8 mouse cellular contexts compared by ENCODE assay signal in genomic region chr4:133674331-133674695, GRCm38 (mm10). TPM values are rescaled to one million over a fixed set of nuclear protein-coding genes. Genes with fewer than 3 reads are reported as not detected.
DNase-seq lines count a peak whose midpoint lies in the region; ATAC-seq and TF ChIP-seq lines count a peak whose summit lies in the region.

No protein-coding gene starts in this region.

- H3K36me3 ChIP-seq in heart, embryonic 10.5 days, result peaks cover 12% of the 10 kb centered on the region
- H3K36me3 ChIP-seq in spleen, adult 2 months (ENCODE audit: control insufficient read depth, insufficient read depth, low read length), result peaks cover 4% of the 10 kb centered on the region; the same call in 1 of the 2 replicates
- H3K36me3 ChIP-seq in intestine, embryonic 15.5 days, result peaks cover 5% of the 10 kb centered on the region; the same call in 1 of the 2 replicates
- no peaks in the 10 kb centered on the region for H3K36me3 ChIP-seq in stomach, embryonic 16.5 days (ENCODE audit: control insufficient read depth, insufficient read depth, low read length)

- no peak for TF ChIP-seq POLR2A in spleen, adult 2 months (IDR thresholded peaks at IDR 0.05; ENCODE audit: low read depth, low read length)

- no peak for DNase-seq in heart, embryonic 10.5 days (ENCODE audit: low spot score)
- DNase-seq in heart, postnatal 25 days (ENCODE audit: low spot score), result no peak
- no peak for DNase-seq in spleen, adult 2 months (ENCODE audit: low read depth in 1 of 2, low spot score in 2 of 2)
- DNase-seq in spleen, postnatal 14 days (ENCODE audit: low spot score in 2 of 2), result no peak
- no peak for DNase-seq in layer of hippocampus, postnatal 14 days (ENCODE audit: low spot score in 2 of 2)
- DNase-seq in adrenal gland, postnatal 36 days, result no peak

- TF ChIP-seq CTCF in spleen, adult 2 months (IDR thresholded peaks at IDR 0.05; ENCODE audit: extremely low read depth, insufficient read depth, insufficient read length, insufficient replicate concordance), result no peak

- ATAC-seq in intestine, embryonic 15.5 days, result no peak
- ATAC-seq in stomach, embryonic 16.5 days (ENCODE audit: insufficient read depth, low FRiP score), result no peak

- no peaks in the 10 kb centered on the region for H3K27me3 ChIP-seq in heart, embryonic 10.5 days (ENCODE audit: insufficient read depth, poor library complexity, severe bottlenecking)
- no peaks in the 10 kb centered on the region for H3K27me3 ChIP-seq in spleen, adult 2 months (ENCODE audit: control insufficient read depth, insufficient read depth, low read length)
- H3K27me3 ChIP-seq in intestine, embryonic 15.5 days (replicated peaks), result no peaks in the 10 kb centered on the region
- no peaks in the 10 kb centered on the region for H3K27me3 ChIP-seq in stomach, embryonic 16.5 days (ENCODE audit: control insufficient read depth, insufficient read depth, low read length)

- intact Hi-C loops in heart, postnatal 25 days (cut with DNase I), result loop anchor here (2.0 to 5.0 kb wide), 2 partner anchors 32 to 238 kb away; no protein-coding TSS in a partner anchor

- H3K9ac ChIP-seq in intestine, embryonic 15.5 days, result no peak overlapping the region
- peak overlapping the region; percentile 93 for H3K9ac ChIP-seq in stomach, embryonic 16.5 days (ENCODE audit: low read length)

- H3K9me3 ChIP-seq in heart, embryonic 10.5 days, result no peaks in the 10 kb centered on the region
- no peaks in the 10 kb centered on the region for H3K9me3 ChIP-seq in intestine, embryonic 15.5 days
- H3K9me3 ChIP-seq in stomach, embryonic 16.5 days (replicated peaks; ENCODE audit: control insufficient read depth, low read length), result no peaks in the 10 kb centered on the region

- peak overlapping the region; percentile 99 for H3K27ac ChIP-seq in heart, embryonic 10.5 days
- H3K27ac ChIP-seq in spleen, adult 2 months (ENCODE audit: insufficient read depth, low read length), result peak overlapping the region; percentile 96
- H3K27ac ChIP-seq in intestine, embryonic 15.5 days, result peak overlapping the region; percentile 98
- peak overlapping the region; percentile 100 for H3K27ac ChIP-seq in stomach, embryonic 16.5 days (ENCODE audit: low read length)

- H3K4me1 ChIP-seq in heart, embryonic 10.5 days, result peaks cover 67% of the 10 kb centered on the region
- peaks cover 25% of the 10 kb centered on the region; the same call in 1 of the 2 replicates for H3K4me1 ChIP-seq in spleen, adult 2 months (ENCODE audit: control insufficient read depth, insufficient read depth, insufficient read length)
- peaks cover 48% of the 10 kb centered on the region for H3K4me1 ChIP-seq in intestine, embryonic 15.5 days (replicated peaks)
- H3K4me1 ChIP-seq in stomach, embryonic 16.5 days (ENCODE audit: control insufficient read depth, insufficient read depth, low read length), result peaks cover 54% of the 10 kb centered on the region

- WGBS in heart, embryonic 10.5 days, result 55% methylated on average over 8 of the region's 8 CpGs
- 22% methylated on average over 8 of the region's 8 CpGs for WGBS in spleen, adult 2 months
- 54% methylated on average over 8 of the region's 8 CpGs for WGBS in intestine, embryonic 15.5 days
- 56% methylated on average over 8 of the region's 8 CpGs for WGBS in stomach, embryonic 16.5 days

- peak overlapping the region; percentile 72 for H3K4me2 ChIP-seq in intestine, embryonic 15.5 days (replicated peaks)
- H3K4me2 ChIP-seq in stomach, embryonic 16.5 days (ENCODE audit: low read depth, low read length), result peak overlapping the region; percentile 89

- H3K4me3 ChIP-seq in heart, embryonic 10.5 days, result 0 out of 2 replicates have a peak overlapping the region, but pooled peaks have one; percentile 22
- H3K4me3 ChIP-seq in spleen, adult 2 months (ENCODE audit: extremely low read depth, insufficient read depth, insufficient read length), result no peak overlapping the region
- no peak overlapping the region for H3K4me3 ChIP-seq in intestine, embryonic 15.5 days (replicated peaks)
- 0 out of 2 replicates have a peak overlapping the region, but pooled peaks have one; percentile 78 for H3K4me3 ChIP-seq in stomach, embryonic 16.5 days (replicated peaks; ENCODE audit: low read length)

RNA-seq across cellular contexts. Expression of gene Pigv, which starts 1.9 kb away (rescaled TPM):
- polyA plus RNA-seq in heart, embryonic 10.5 days (2016; fragmentation: Nextera tagmentation; extraction: Ambion mirVana), result 15.2 and 16.4 TPM in 2 replicates
- 10 to 100 TPM; 10.6 to 11.2 TPM for total RNA-seq in heart, postnatal 25 days (2021)
- 14.5 and 16.0 TPM in 2 replicates for polyA plus RNA-seq in spleen, adult 2 months (2012; rRNA removed)
- polyA plus RNA-seq in intestine, embryonic 15.5 days (2015; fragmentation: Nextera tagmentation; extraction: Ambion mirVana), result 16.9 and 17.7 TPM in 2 replicates
- polyA plus RNA-seq in stomach, embryonic 16.5 days (2015; fragmentation: Nextera tagmentation; extraction: Ambion mirVana), result 17.9 and 20.1 TPM in 2 replicates
- total RNA-seq in layer of hippocampus, postnatal 14 days (2021), result 1 to 10 TPM; 6.8 to 9.1 TPM
- total RNA-seq in adrenal gland, postnatal 36 days (2021), result 10 to 100 TPM; 17.7 to 20.8 TPM

RNA-seq across cellular contexts. Expression of gene Zdhhc18, which starts 24.4 kb away (rescaled TPM):
- polyA plus RNA-seq in heart, embryonic 10.5 days (2016; fragmentation: Nextera tagmentation; extraction: Ambion mirVana), result 1.6 and 2.9 TPM in 2 replicates
- 10 to 100 TPM; 18.7 to 20.1 TPM for total RNA-seq in heart, postnatal 25 days (2021)
- 133 and 134 TPM in 2 replicates for polyA plus RNA-seq in spleen, adult 2 months (2012; rRNA removed)
- 2.0 and 4.1 TPM in 2 replicates for polyA plus RNA-seq in intestine, embryonic 15.5 days (2015; fragmentation: Nextera tagmentation; extraction: Ambion mirVana)
- 2.0 and 3.4 TPM in 2 replicates for polyA plus RNA-seq in stomach, embryonic 16.5 days (2015; fragmentation: Nextera tagmentation; extraction: Ambion mirVana)
- total RNA-seq in layer of hippocampus, postnatal 14 days (2021), result 10 to 100 TPM; 30.0 to 36.7 TPM
- 10 to 100 TPM; 15.2 to 24.9 TPM for total RNA-seq in adrenal gland, postnatal 36 days (2021)

Comparison
In these comparisons a context has a peak if more than half of its experiments do, and no peak if none do; other contexts are left out.
1. H3K4me3 ChIP-seq: peak in heart, embryonic 10.5 days (single experiment) and stomach, embryonic 16.5 days (single experiment); none in spleen, adult 2 months (single experiment) and intestine, embryonic 15.5 days (single experiment).
2. RNA of gene Zdhhc18, which starts 24.4 kb away (polyA plus RNA-seq): 133 to 134 TPM in spleen, adult 2 months; 2.0 to 4.1 TPM in intestine, embryonic 15.5 days, 2.0 to 3.4 TPM in stomach, embryonic 16.5 days and 1.6 to 2.9 TPM in heart, embryonic 10.5 days; every median in the first group is over 10 times any median in the second.
3. Peak in every context shown above with its lines, with median percentiles within 50 percentile points of each other: H3K27ac ChIP-seq.